Mouse (Mus musculus) frontal cortex, adult 2 months (tissue): ENCODE measurements around the gene Trpv4. TPM values are rescaled to one million over a fixed set of nuclear protein-coding genes. Genes with fewer than 3 reads are reported as not detected.

Source experiments
- polyA plus RNA-seq: library from polyadenylated mRNA; depleted of rRNA; stranded (reverse); fragments of >200 nt; gene quantifications from 2 replicates; pipeline ENCODE4 v1.2.3, GENCODE M21; 2012; rRNA removed

The Trpv4 gene
- polyA plus RNA-seq, 1 experiment = 1.9 TPM

Other genes starting within 250 kb of the Trpv4 start
- 31.1 and 31.4 TPM in 2 replicates for gene Mmab, start 214.4 kb downstream of the Trpv4 start, polyA plus RNA-seq
- gene Mvk, start 214.2 kb downstream of the Trpv4 start, polyA plus RNA-seq = 35.8 and 38.1 TPM in 2 replicates
- 8.3 and 10.6 TPM in 2 replicates for gene Fam222a, start 90.4 kb downstream of the Trpv4 start, polyA plus RNA-seq
- gene Gltp, start 32.6 kb upstream of the Trpv4 start, polyA plus RNA-seq = 51.5 and 58.9 TPM in 2 replicates
- 19.9 and 20.3 TPM in 2 replicates for gene Tchp, start 49.3 kb upstream of the Trpv4 start, polyA plus RNA-seq
- 32.8 and 33.0 TPM in 2 replicates for gene Ankrd13a, start 116.3 kb upstream of the Trpv4 start, polyA plus RNA-seq
- 48.1 and 49.1 TPM in 2 replicates for gene Git2, start 117.1 kb upstream of the Trpv4 start, polyA plus RNA-seq
- 223 and 253 TPM in 2 replicates for gene 1500011B03Rik, start 165.0 kb upstream of the Trpv4 start, polyA plus RNA-seq
- gene 4930519G04Rik, start 195.2 kb upstream of the Trpv4 start, polyA plus RNA-seq = not detected in 2 replicates
- 0.25 and 0.40 TPM in 2 replicates for gene Gm9936, start 200.3 kb upstream of the Trpv4 start, polyA plus RNA-seq
- 8.3 and 8.7 TPM in 2 replicates for gene Oasl2, start 238.5 kb upstream of the Trpv4 start, polyA plus RNA-seq